Mouse (Mus musculus): Measurements from ENCODE around the gene Smpx. TPM values are rescaled to one million over a fixed set of nuclear protein-coding genes. Genes with fewer than 3 reads are reported as not detected.

Gene Smpx
- total RNA-seq (2014; rRNA removed) (0.37 TPM in 1 of 2 replicates, not detected in the other), polyA plus RNA-seq (2012; rRNA removed) (not detected in 2 replicates)

DNA sequence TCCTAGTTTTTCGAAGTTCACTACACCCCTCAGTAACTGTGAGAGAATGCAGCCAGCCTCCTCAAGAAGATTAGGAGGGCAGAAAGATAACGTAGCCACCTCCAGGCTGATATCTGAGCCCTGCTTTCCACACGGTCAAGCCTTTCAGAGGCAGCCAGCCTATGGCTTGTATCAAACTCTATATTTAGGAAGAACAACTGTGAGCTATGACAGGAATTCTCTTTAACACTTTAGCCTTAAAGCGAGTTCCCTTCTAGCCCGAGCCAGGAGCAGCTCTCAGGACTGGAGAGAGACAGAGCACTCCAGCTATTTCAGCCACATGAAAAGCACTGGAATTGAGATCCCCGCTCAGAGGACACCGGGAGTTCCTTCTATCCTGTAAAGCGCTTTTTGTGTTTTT is at the start of gene Smpx:
Gene Smpx (plus strand): TSS at position 49 of the 400 bp plus-strand sequence.
- Histone ChIP-seq H3K79me2 (ENCODE audit: control insufficient read depth, insufficient read depth, low read length) (no peaks in the 10 kb centered on the region), H3K9ac (ENCODE audit: low read depth, low read length) (no peak within 1 kb of the TSS), H3K36me3 (ENCODE audit: control insufficient read depth, insufficient read depth, low read length) (no peaks in the 10 kb centered on the region), H3K4me1 (ENCODE audit: control insufficient read depth, insufficient read depth, low read length) (no peaks in the 10 kb centered on the region), H3K27me3 (ENCODE audit: control insufficient read depth, insufficient read depth, low read length) (no peaks in the 10 kb centered on the region), H3K4me3 (ENCODE audit: insufficient read depth, low read depth, low read length) (no peak within 1 kb of the TSS), H3K27ac (replicated peaks; ENCODE audit: insufficient read depth, low read depth, low read length) (no peak within 1 kb of the TSS)
- DNase-seq (ENCODE audit: extremely low read depth, low read depth, low spot score): no peak
- WGBS: 71% methylated on average over 8 of the region's 8 CpGs
- TF ChIP-seq CTCF (IDR thresholded peaks at IDR 0.05; ENCODE audit: low read depth, low read length): no peak
- no peak for TF ChIP-seq POLR2A (IDR thresholded peaks at IDR 0.05; ENCODE audit: extremely low read depth, insufficient read depth, low read length)

DNA sequence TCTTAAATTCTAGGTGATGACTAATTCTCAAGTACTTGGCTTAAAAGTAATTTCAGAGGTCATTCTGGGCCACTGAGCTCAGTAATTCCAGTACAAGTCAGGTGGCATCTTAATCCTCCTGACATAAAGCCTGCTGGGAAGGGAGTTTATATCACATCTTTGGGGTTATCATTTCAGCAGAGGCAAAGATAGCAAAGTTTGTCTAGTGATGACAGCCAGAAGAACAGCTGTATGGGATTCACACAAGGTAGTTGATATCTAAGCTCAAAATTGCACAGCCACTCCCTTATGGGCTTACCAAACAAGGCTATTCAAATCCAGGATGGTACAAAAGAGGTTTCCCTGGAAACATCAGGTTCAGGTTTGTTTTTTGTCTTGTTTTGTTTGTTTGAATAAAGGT is 43.7 kb upstream of the Smpx start:
- TF ChIP-seq CTCF (IDR thresholded peaks at IDR 0.05; ENCODE audit: low read depth, low read length) (no peak), POLR2A (IDR thresholded peaks at IDR 0.05; ENCODE audit: extremely low read depth, insufficient read depth, low read length) (no peak)
- Histone ChIP-seq H3K27ac (replicated peaks; ENCODE audit: insufficient read depth, low read depth, low read length) (no peak overlapping the region), H3K79me2 (ENCODE audit: control insufficient read depth, insufficient read depth, low read length) (no peaks in the 10 kb centered on the region), H3K36me3 (ENCODE audit: control insufficient read depth, insufficient read depth, low read length) (no peaks in the 10 kb centered on the region), H3K4me1 (ENCODE audit: control insufficient read depth, insufficient read depth, low read length) (no peaks in the 10 kb centered on the region), H3K4me3 (ENCODE audit: insufficient read depth, low read depth, low read length) (no peak overlapping the region), H3K27me3 (ENCODE audit: control insufficient read depth, insufficient read depth, low read length) (no peaks in the 10 kb centered on the region), H3K9ac (ENCODE audit: low read depth, low read length) (no peak overlapping the region)
- DNase-seq (ENCODE audit: extremely low read depth, low read depth, low spot score): no peak

DNA sequence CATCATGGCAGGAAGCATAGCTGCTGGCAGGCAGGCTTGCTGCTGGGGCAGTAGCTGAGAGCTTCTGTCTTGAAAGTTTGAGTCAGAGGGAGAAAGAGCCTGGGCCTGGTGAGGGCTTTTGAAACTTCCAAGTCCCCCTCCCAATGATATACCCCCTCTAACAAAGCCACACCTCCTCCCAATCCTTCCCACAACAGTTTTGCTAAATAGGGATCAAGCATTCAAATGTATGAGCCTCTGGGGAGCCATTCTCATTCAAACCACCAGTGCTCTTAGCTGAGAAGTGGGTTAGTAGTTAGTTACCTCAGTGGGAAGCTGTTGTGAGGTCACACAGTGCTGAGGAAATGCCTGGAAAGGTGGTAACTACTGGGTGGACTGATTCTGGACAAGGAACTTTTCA is 41.4 kb upstream of the Smpx start:
- H3K4me1 ChIP-seq (ENCODE audit: control insufficient read depth, insufficient read depth, low read length): no peaks in the 10 kb centered on the region
- no peaks in the 10 kb centered on the region for H3K79me2 ChIP-seq (ENCODE audit: control insufficient read depth, insufficient read depth, low read length)
- no peak for DNase-seq (ENCODE audit: extremely low read depth, low read depth, low spot score)
- no peaks in the 10 kb centered on the region for H3K27me3 ChIP-seq (ENCODE audit: control insufficient read depth, insufficient read depth, low read length)
- no peaks in the 10 kb centered on the region for H3K36me3 ChIP-seq (ENCODE audit: control insufficient read depth, insufficient read depth, low read length)
- no peak overlapping the region for H3K4me3 ChIP-seq (ENCODE audit: insufficient read depth, low read depth, low read length)
- TF ChIP-seq POLR2A (IDR thresholded peaks at IDR 0.05; ENCODE audit: extremely low read depth, insufficient read depth, low read length) (no peak), CTCF (IDR thresholded peaks at IDR 0.05; ENCODE audit: low read depth, low read length) (no peak)
- no peak overlapping the region for H3K9ac ChIP-seq (ENCODE audit: low read depth, low read length)
- no peak overlapping the region for H3K27ac ChIP-seq (replicated peaks; ENCODE audit: insufficient read depth, low read depth, low read length)

DNA sequence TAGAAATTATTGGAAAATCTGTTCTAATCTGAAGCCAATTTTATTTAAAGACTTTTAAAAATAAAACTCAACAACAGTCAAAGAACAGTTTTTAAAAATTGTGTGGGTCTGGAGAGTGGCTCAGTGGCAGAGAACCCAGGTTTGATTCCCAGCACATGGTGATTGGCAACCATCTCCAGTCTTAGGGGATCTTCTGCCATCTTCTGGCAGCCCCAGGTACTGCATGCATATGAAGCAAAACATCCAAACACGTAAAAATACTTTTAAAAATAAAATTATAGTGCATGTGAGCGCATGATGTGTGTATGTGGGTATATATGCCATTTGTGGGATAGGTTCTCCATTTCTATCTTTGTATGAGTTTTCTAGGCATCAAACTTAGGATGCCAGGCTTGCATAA is 26.9 kb upstream of the Smpx start:
- Histone ChIP-seq H3K9ac (ENCODE audit: low read depth, low read length) (no peak overlapping the region), H3K27ac (replicated peaks; ENCODE audit: insufficient read depth, low read depth, low read length) (no peak overlapping the region), H3K27me3 (ENCODE audit: control insufficient read depth, insufficient read depth, low read length) (no peaks in the 10 kb centered on the region), H3K4me1 (ENCODE audit: control insufficient read depth, insufficient read depth, low read length) (no peaks in the 10 kb centered on the region), H3K4me3 (ENCODE audit: insufficient read depth, low read depth, low read length) (no peak overlapping the region), H3K36me3 (ENCODE audit: control insufficient read depth, insufficient read depth, low read length) (no peaks in the 10 kb centered on the region), H3K79me2 (ENCODE audit: control insufficient read depth, insufficient read depth, low read length) (no peaks in the 10 kb centered on the region)
- DNase-seq (ENCODE audit: extremely low read depth, low read depth, low spot score): no peak
- no peak for TF ChIP-seq POLR2A (IDR thresholded peaks at IDR 0.05; ENCODE audit: extremely low read depth, insufficient read depth, low read length)
- no peak for TF ChIP-seq CTCF (IDR thresholded peaks at IDR 0.05; ENCODE audit: low read depth, low read length)
- 90% methylated on average over 2 of the region's 2 CpGs for WGBS

DNA sequence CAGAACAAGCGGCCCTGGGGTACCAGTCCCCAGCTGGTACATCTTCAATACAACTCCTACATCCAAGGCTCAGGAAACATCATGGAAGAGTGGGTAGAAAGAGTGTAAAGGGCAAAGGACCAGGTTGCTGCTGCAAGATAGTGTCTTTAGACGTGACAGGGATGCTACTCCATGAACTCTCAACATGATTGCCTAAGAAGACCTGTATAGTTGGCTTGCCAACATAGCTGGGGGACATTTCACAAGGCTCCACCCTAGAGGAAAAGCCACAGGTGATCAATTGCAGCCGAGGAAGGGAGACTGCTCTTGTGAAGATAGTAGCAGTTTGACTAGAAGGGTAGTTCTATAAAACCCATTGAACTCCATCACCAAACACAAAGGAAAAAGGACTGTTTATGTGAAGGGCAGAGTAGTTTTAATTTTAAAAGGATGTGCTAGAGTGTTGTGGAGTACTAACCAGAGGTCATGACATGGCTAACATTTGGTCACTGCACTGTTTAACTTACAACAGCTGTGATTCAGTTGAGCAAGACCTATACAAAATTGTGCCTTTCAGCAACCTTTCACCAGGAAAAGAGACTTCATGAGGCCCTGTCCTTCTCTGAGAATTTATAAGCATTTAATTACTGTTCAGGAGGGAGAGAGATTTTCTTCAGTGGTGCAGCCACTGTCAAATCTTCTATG is 23.9 kb upstream of the Smpx start:
- 33% methylated on average over 3 of the region's 3 CpGs for WGBS
- H3K79me2 ChIP-seq (ENCODE audit: control insufficient read depth, insufficient read depth, low read length): no peaks in the 10 kb centered on the region
- no peaks in the 10 kb centered on the region for H3K4me1 ChIP-seq (ENCODE audit: control insufficient read depth, insufficient read depth, low read length)
- no peak overlapping the region for H3K9ac ChIP-seq (ENCODE audit: low read depth, low read length)
- no peaks in the 10 kb centered on the region for H3K36me3 ChIP-seq (ENCODE audit: control insufficient read depth, insufficient read depth, low read length)
- TF ChIP-seq POLR2A (IDR thresholded peaks at IDR 0.05; ENCODE audit: extremely low read depth, insufficient read depth, low read length) (no peak), CTCF (IDR thresholded peaks at IDR 0.05; ENCODE audit: low read depth, low read length) (no peak)
- no peak overlapping the region for H3K27ac ChIP-seq (replicated peaks; ENCODE audit: insufficient read depth, low read depth, low read length)
- H3K4me3 ChIP-seq (ENCODE audit: insufficient read depth, low read depth, low read length): no peak overlapping the region
- H3K27me3 ChIP-seq (ENCODE audit: control insufficient read depth, insufficient read depth, low read length): no peaks in the 10 kb centered on the region
- DNase-seq (ENCODE audit: extremely low read depth, low read depth, low spot score): no peak

DNA sequence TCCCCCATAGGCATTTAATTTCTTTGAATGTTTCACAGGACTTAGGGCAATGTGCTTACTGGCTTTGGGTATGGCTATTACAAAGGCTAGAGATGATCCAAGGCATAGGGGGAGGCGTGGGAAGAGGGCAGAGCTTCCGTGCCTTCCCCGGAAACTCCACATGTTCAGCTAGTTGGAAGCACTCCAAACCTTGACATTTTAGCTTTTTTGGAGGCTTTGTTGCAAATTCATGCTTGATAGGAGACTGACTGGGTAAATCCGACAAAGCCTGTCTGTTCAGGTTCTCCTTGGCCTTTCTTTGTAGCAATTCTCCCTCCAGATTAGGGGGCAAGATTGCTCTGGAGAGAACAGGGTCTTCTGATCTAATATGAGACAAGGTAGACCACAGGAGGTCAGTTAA is 7.5 kb upstream of the Smpx start:
- Histone ChIP-seq H3K27ac (replicated peaks; ENCODE audit: insufficient read depth, low read depth, low read length) (no peak overlapping the region), H3K4me3 (ENCODE audit: insufficient read depth, low read depth, low read length) (no peak overlapping the region), H3K4me1 (ENCODE audit: control insufficient read depth, insufficient read depth, low read length) (no peaks in the 10 kb centered on the region), H3K27me3 (ENCODE audit: control insufficient read depth, insufficient read depth, low read length) (no peaks in the 10 kb centered on the region), H3K36me3 (ENCODE audit: control insufficient read depth, insufficient read depth, low read length) (no peaks in the 10 kb centered on the region), H3K9ac (ENCODE audit: low read depth, low read length) (no peak overlapping the region), H3K79me2 (ENCODE audit: control insufficient read depth, insufficient read depth, low read length) (no peaks in the 10 kb centered on the region)
- TF ChIP-seq POLR2A (IDR thresholded peaks at IDR 0.05; ENCODE audit: extremely low read depth, insufficient read depth, low read length): no peak
- no peak for TF ChIP-seq CTCF (IDR thresholded peaks at IDR 0.05; ENCODE audit: low read depth, low read length)
- 78% methylated on average over 4 of the region's 4 CpGs for WGBS
- DNase-seq (ENCODE audit: extremely low read depth, low read depth, low spot score): no peak

All from liver, adult 2 months (tissue).